Mouse (Mus musculus) adrenal gland (tissue): ENCODE measurements at regions not wholly inside any gene's neighbourhood (a gene's known extent, or its start where the extent isn't known, plus 50 kb on each side); places are given as distances from the start of the nearest gene placed in this dataset.

ENCODE experiments used
- intact Hi-C: fragments of 180-260 bp; cut with DNase I; formaldehyde crosslinking; loops from one replicate; pipeline ENCODE4 v1.15.1; 2025

DNA sequence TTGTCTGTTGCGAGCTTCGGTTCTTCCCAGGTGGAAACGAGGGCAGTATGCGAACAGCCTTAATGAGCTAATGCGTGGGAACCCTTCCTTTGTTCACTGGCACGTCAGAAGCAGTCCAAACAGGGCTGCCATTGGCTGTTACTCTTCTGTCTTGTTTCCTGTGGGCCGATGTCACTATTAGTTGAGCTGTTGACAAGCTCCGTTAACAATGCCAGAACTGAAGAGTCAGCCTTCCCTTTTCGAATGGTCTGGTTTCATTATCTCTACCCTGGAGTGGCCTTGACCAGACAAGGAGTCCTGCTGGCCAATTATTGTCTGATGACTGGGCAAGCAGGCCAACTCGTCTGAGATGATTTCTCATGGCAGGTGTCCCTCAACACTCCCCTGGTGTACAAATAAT lies 230.1 kb downstream of the Gm11011 start:
- intact Hi-C loops: no loop called here

- intact Hi-C loops: no loop called here
These were observed 236.0 kb downstream of the Gm11011 start for GRCm38 (mm10) chr2:169351547-169351946.

GRCm38 (mm10) chr2:169346107-169346506 lies 241.4 kb downstream of the Gm11011 start:
- intact Hi-C loops: no loop called here

GRCm38 (mm10) chr2:169319521-169319920 lies 268.0 kb downstream of the Gm11011 start:
- intact Hi-C loops: no loop called here

DNA sequence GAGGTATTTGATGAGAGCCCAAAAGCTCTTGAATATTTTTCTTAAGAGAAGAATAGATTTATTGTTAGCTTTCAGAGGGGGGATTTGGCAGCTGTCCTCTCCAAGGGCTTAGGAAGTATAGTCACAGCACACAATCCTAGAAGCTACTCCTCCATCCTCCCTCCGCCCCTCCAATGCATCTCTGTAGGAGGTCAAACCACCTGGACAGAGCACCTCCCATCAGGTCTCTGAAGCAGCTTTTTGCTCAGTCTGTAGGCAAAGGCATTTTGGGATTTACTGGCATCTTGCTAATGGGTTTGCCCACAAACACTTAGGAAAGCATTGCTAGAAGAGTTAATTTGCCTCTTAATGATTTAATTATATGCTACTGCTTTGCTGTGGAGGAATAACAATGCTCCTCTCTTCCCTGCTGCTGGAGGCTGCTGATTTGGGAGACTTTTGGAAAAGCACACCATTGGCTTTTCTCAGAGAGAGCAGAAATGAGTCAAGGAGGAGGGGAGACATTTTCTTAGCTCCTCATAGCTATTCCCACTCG lies 273.1 kb downstream of the Gm11011 start:
- intact Hi-C loops: no loop called here

DNA sequence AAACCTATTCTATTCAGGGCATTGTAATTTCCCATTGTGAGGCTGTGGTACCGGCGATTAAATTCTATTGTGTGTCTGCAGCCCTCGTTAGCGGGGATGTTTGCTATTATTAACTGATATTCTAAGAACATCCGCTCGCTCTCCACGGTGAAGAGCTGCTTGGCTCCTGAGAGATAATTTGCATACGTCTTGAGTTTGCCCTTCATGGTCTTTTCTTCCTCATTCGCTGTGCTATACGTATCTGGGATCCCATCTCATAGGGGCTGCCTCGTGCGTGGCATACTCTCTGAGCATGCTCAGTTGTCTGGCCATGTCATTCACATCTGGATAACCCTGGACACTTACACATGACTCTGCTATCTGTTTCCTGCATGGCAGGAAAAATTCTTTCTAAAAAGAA lies 275.7 kb downstream of the Gm11011 start:
- intact Hi-C loops: no loop called here

DNA sequence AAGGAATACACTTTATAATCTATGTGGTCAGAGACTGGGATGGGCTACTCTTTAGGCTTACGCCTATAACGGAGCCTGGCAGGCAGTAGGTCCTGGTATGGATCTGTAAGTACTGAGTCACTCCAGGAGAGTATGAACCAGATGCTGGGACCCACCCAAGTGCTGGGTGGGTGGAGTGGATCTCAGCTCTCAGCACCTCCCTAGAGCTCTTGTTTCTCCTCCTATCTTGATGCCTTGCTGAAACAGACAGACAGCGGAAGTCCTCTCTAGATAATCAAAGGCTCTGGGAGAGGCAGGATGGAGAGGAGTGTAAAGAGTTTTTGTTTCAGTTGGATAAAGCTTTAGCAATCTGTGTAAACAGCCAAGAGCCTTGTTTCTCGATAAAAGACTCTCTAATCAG lies 276.2 kb downstream of the Gm11011 start:
- intact Hi-C loops: no loop called here

DNA sequence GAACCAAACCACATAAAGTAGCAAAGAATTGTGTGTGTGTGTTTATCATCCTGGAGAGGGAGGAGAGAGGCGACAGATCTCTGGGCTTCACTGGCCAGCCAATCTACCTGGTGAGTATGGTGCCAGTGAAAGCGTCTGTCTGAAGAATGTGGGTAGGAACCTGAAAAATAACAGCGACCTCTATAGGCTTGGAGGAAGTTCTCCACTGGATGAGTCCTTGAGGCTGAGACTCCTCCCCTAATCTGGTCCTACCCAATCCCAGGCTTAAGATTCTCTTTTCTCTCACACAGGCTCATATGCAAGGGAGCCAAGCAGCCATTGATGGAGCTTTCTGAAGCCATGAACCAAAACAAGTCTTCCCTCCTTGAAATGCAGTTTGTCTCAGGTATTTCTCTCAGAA lies 283.2 kb downstream of the Gm11011 start:
- intact Hi-C loops: no loop called here

DNA sequence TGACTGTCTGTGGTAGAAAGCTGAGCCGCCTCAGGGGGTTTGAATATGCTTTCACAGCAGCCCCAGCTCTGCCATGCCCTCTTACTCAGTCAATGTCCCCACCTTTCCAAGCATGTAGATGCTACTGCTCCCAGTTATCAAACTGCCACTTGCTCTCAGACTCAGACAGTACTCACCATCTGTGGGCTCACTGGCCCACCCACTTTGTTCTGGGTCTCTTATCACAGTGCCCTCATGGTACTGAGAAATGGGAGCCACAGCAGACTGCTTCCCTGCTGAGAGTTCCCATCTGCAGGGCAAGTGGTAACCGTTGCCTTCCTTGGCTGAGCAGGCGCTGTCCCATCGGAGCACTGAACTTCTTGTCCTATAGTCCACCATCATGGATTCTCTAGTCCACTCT lies 286.6 kb downstream of the Gm11011 start:
- intact Hi-C loops: no loop called here

GRCm38 (mm10) chr2:169300411-169300810 lies 287.1 kb downstream of the Gm11011 start:
- intact Hi-C loops: no loop called here

- intact Hi-C loops: no loop called here
These were observed 289.5 kb downstream of the Gm11011 start for GRCm38 (mm10) chr2:169297841-169298627.

- intact Hi-C loops: no loop called here
These were observed 290.3 kb downstream of the Gm11011 start for GRCm38 (mm10) chr2:169297226-169297625.

DNA sequence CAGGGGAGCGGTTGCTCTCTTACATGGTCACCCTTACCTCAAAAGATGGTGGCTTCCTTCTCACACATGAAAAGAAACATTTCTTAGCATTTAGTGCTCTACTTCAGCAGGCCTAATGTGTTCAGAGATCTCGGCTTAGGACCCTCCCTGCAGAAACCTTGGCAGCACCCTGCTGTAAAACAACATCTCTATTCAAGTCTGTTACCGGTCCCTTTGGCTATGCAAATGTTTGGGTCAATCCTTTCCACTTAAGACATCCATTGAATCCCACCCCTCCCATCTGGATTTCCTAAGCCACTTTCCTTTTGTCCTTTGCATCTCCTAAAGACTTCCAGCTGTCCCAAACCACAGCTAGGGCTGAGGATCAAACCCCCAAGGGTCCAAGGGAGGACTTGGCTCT lies 294.2 kb downstream of the Gm11011 start:
- intact Hi-C loops: no loop called here

- intact Hi-C loops: no loop called here
These were observed 298.5 kb downstream of the Gm11011 start for GRCm38 (mm10) chr2:169288891-169289605.

DNA sequence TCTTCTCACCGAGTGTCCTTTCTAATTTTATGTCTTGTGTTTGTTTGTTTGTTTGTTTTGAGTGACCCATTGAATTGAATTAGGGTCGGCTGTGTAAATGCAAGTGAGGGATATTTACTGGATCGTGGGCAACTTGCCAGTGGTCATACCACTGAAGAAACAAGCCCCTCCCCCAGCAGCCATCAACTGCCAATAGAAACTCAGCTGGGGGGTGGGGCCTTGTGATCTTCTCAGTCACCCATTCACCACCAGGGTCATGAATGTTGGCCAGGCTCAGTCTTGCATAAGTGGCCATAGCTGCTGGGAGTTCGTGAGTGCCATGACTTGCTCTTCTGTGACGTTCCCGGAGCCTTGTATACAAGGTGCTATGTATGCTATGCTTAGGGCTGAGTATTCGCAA lies 300.8 kb downstream of the Gm11011 start:
- intact Hi-C loops: no loop called here

DNA sequence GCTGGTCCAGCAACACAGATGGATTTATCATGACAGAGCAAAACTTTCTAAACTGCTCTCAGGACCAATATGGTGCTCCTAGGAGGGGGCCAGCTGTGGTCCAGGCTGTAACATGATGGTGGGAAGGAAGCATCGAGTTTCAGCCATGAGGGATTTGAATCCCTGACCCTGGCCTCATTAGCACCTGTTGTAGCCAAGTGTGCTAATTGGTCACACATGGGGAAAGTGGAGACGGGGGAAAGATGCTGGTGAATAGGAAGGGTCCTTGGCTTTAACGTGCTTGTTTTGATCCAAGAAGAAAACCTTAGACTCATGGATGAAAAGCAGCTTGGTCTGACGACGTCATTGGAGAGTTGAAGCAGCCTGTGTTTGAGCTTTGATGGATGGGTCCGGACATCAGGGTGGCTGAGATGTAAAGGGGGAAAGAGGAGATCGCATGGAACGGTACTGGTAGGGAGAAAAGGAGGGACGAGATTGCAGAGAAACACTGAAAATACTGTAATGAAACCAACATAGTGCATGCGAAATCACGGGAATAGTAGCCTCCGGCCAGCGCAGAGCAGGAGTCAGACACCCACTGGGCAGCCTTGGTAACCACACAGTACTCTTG lies 304.9 kb downstream of the Gm11011 start:
- intact Hi-C loops: no loop called here

DNA sequence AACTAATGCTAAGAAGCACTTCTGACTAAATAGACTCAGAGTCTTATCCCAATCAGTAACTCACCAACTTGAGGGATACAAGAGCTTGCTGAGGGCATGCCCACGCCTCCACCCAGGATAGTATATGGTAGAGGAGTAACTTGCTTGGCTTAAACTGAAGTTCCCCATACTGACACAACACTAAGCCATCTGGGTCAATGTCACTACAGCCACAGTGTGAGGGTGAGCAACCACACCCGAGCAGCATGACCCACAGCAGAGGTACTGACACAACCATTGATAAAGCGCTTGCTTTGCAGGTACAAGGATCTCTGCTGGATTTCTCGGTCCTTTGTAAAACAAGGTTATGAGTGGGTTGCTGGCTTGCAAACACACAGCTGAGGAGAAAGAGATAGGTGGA lies 312.2 kb downstream of the Gm11011 start:
- intact Hi-C loops: no loop called here

DNA sequence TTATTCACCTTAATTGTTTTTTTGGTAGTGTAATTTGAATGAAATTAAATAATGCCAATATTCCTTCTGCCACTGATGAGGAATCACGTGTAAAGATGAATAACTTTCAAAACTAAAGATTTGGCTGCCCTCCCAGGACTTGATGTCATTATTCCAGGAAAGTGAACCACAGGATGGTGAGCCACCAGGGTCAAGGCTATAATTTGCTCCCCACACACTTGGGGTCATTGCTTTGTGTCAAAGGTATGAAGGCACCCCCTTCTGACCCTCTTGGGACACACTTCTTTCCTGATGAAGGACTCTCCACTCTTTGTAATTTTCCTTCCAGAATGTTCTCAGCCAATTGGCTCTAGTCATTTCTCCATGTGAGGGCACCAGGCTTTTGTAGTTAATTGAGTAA lies 313.4 kb downstream of the Gm11011 start:
- intact Hi-C loops: no loop called here

DNA sequence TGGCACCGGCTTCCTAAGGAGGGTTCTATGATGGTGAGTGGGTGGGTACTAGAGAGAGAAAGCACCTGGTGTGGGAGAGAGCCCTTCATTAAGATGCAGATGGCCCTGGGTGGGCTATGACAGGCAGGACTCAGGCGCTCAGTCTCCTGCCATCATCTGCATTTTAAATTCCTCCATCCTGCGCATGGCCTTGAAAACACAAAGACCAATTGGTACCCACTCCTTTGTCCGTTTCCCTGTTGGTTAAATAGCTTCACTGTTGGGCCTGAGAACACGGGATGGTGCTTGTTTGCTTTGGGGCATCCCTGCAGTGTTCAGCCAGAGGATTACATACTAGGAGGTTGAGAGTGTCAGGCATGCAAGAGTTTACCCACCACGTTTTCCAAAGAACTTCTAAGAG lies 314.9 kb downstream of the Gm11011 start:
- intact Hi-C loops: no loop called here

- intact Hi-C loops: no loop called here
These were observed 315.5 kb downstream of the Gm11011 start for GRCm38 (mm10) chr2:169272018-169272417.

DNA sequence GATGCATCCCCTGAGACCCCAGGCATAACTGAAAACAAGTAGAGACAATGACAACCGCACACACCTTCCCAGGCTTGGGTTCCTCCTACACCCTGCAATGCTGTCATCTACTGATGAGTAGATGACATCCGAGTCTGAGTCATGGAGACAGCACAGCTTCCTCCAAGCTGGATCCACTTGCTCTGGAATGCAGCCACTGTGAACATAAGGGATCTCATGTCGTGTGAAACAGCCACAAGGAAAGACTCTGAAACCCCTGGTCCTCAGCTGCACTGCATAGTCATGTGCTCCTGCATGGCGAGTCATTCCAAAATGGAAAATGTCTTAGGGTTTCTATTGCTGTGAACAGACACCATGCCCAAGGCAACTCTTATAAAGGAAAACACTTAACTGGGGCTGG lies 305.2 kb upstream of the Zfp64 start:
- intact Hi-C loops: no loop called here

- intact Hi-C loops: no loop called here
These were observed 289.2 kb upstream of the Zfp64 start for GRCm38 (mm10) chr2:169244572-169244971.
